Mouse (Mus musculus): ENCODE data around the gene Prss53. TPM values are rescaled to one million over a fixed set of nuclear protein-coding genes. Genes with fewer than 3 reads are reported as not detected.

The Prss53 gene
- total and polyA plus RNA-seq, 3 experiments: 0.30 TPM; not detected in 2

- Histone ChIP-seq H3K4me1 (ENCODE audit: control insufficient read depth in 1 of 2, insufficient read depth in 2 of 2) (0 out of 4 replicates have a peak, but pooled peaks cover 0 to 2% of the 10 kb centered on the region in 2 experiments), H3K79me2 (replicated peaks; ENCODE audit: control insufficient read depth, extremely low read depth, insufficient read depth, poor library complexity, severe bottlenecking) (no peaks in the 10 kb centered on the region), H3K36me3 (replicated peaks in 1 of 2; ENCODE audit: control insufficient read depth in 1 of 2, insufficient read depth in 1 of 2, low read length in 1 of 2) (peaks cover 5 to 48% of the 10 kb centered on the region in 2 experiments), H3K9me3 (replicated peaks; ENCODE audit: low read length) (peaks cover 3% of the 10 kb centered on the region), H3K27ac (ENCODE audit: insufficient read depth, low read depth) (no peak overlapping the region), H3K4me2 (ENCODE audit: insufficient read depth, low read depth, poor library complexity, severe bottlenecking) (no peak overlapping the region), H3K27me3 (replicated peaks) (no peaks in the 10 kb centered on the region), H3K9ac (ENCODE audit: insufficient read depth, low read depth) (no peak overlapping the region), H3K4me3 (replicated peaks in 1 of 3; ENCODE audit: low read depth in 2 of 3, low read length in 2 of 3, poor library complexity in 1 of 3) (no peak overlapping the region)
- TF ChIP-seq MAX (IDR thresholded peaks at IDR 0.05; ENCODE audit: low read length) (no peak), POLR2AphosphoS2 (IDR thresholded peaks at IDR 0.05; ENCODE audit: low read depth, low read length) (no peak), MAZ (IDR thresholded peaks at IDR 0.05; ENCODE audit: low read depth, low read length) (no peak), CTCF (conservative IDR thresholded peaks at IDR 0.05 in 1 of 2, IDR thresholded peaks at IDR 0.05 in 1 of 2; ENCODE audit: low read depth in 2 of 2, low read length in 2 of 2) (no peak), ZKSCAN1 (IDR thresholded peaks at IDR 0.05; ENCODE audit: borderline replicate concordance, low read depth, low read length) (no peak), ZC3H11A (IDR thresholded peaks at IDR 0.05; ENCODE audit: low read depth, low read length) (no peak), USF2 (conservative IDR thresholded peaks at IDR 0.05; ENCODE audit: low read depth, low read length) (no peak), IRF4 (IDR thresholded peaks at IDR 0.05; ENCODE audit: low read depth, low read length) (no peak), EP300 (IDR thresholded peaks at IDR 0.05; ENCODE audit: low read length) (no peak), ETS1 (conservative IDR thresholded peaks at IDR 0.05; ENCODE audit: low read depth, low read length) (no peak), MAFK (IDR thresholded peaks at IDR 0.05; ENCODE audit: insufficient replicate concordance, low read length) (no peak), SIN3A (IDR thresholded peaks at IDR 0.05; ENCODE audit: low read length) (no peak)
- dilution Hi-C loops (cut with MboI; ENCODE audit: extremely low pct_ligation_motif_present, extremely low pct_unique_long_range_greater_than_20kb, low sequenced_read_pairs) (no loop called here), in situ Hi-C loops (cut with MboI; ENCODE audit: low pct_ligation_motif_present, low pct_unique_long_range_greater_than_20kb, low sequenced_read_pairs) (no loop called here)
- no peak for DNase-seq (ENCODE audit: extremely low read depth)
These were observed 3.7 kb upstream of the Prss53 start for GRCm38 (mm10) chr7:127894480-127894879.

DNA sequence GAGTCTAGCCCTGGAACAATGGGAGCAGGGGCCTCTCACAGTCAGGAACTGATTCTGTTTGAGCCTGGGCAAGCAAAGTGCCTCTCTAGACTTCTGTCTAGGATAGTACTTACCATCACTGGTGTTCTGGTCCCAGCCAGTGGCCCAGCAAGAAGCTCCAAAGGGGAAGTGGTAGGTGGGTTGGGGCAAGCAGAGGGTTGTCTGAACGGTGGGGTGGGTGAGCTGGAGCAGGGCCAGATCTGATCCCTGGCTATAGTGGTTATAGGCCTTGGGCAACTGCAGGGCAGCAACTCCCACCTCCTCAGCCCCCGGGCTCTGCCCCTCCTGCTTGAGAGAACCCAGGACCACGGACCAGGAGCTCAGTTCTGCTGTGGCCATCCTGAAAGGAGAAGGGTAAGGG lies 1.9 kb downstream of the Prss53 start:
- Histone ChIP-seq H3K4me3 (replicated peaks in 1 of 3; ENCODE audit: low read depth in 2 of 3, low read length in 2 of 3, poor library complexity in 1 of 3) (no peak overlapping the region), H3K9ac (ENCODE audit: insufficient read depth, low read depth) (no peak overlapping the region), H3K4me1 (ENCODE audit: control insufficient read depth in 1 of 2, insufficient read depth in 2 of 2) (peaks cover under 1 to 36% of the 10 kb centered on the region in 2 experiments), H3K36me3 (replicated peaks in 1 of 2; ENCODE audit: control insufficient read depth in 1 of 2, insufficient read depth in 1 of 2, low read length in 1 of 2) (peaks cover 50 to 93% of the 10 kb centered on the region in 2 experiments), H3K27me3 (replicated peaks) (no peaks in the 10 kb centered on the region), H3K4me2 (ENCODE audit: insufficient read depth, low read depth, poor library complexity, severe bottlenecking) (no peak overlapping the region), H3K79me2 (replicated peaks; ENCODE audit: control insufficient read depth, extremely low read depth, insufficient read depth, poor library complexity, severe bottlenecking) (no peaks in the 10 kb centered on the region), H3K9me3 (replicated peaks; ENCODE audit: low read length) (no peaks in the 10 kb centered on the region), H3K27ac (ENCODE audit: insufficient read depth, low read depth) (no peak overlapping the region)
- in situ Hi-C loops (cut with MboI; ENCODE audit: low pct_ligation_motif_present, low pct_unique_long_range_greater_than_20kb, low sequenced_read_pairs) (no loop called here), dilution Hi-C loops (cut with MboI; ENCODE audit: extremely low pct_ligation_motif_present, extremely low pct_unique_long_range_greater_than_20kb, low sequenced_read_pairs) (no loop called here)
- TF ChIP-seq SMC3 (IDR thresholded peaks at IDR 0.05; ENCODE audit: low read depth, low read length): no peak
- DNase-seq (ENCODE audit: extremely low read depth): no peak

- no peak overlapping the region for H3K4me3 ChIP-seq (replicated peaks in 1 of 3; ENCODE audit: low read depth in 2 of 3, low read length in 2 of 3, poor library complexity in 1 of 3)
- no peaks in the 10 kb centered on the region for H3K9me3 ChIP-seq (replicated peaks; ENCODE audit: low read length)
- in situ Hi-C loops (cut with MboI; ENCODE audit: low pct_ligation_motif_present, low pct_unique_long_range_greater_than_20kb, low sequenced_read_pairs): no loop called here
- H3K79me2 ChIP-seq (replicated peaks; ENCODE audit: control insufficient read depth, extremely low read depth, insufficient read depth, poor library complexity, severe bottlenecking): no peaks in the 10 kb centered on the region; the same call in 1 of the 2 replicates
- dilution Hi-C loops (cut with MboI; ENCODE audit: extremely low pct_ligation_motif_present, extremely low pct_unique_long_range_greater_than_20kb, low sequenced_read_pairs): no loop called here
- peaks cover 3 to 47% of the 10 kb centered on the region in 2 experiments for H3K4me1 ChIP-seq (ENCODE audit: control insufficient read depth in 1 of 2, insufficient read depth in 2 of 2)
- H3K27ac ChIP-seq (ENCODE audit: insufficient read depth, low read depth): no peak overlapping the region
- TF ChIP-seq E2F4 (IDR thresholded peaks at IDR 0.05; ENCODE audit: insufficient replicate concordance, low read depth, low read length) (no peak), CHD2 (IDR thresholded peaks at IDR 0.05; ENCODE audit: low read length) (no peak), POLR2A (IDR thresholded peaks at IDR 0.05; ENCODE audit: low read depth, low read length) (no peak), PAX5 (IDR thresholded peaks at IDR 0.05; ENCODE audit: low read length) (no peak), CHD1 (IDR thresholded peaks at IDR 0.05; ENCODE audit: low read depth, low read length) (no peak), ETS1 (conservative IDR thresholded peaks at IDR 0.05; ENCODE audit: low read depth, low read length) (no peak), JUND (conservative IDR thresholded peaks at IDR 0.05; ENCODE audit: low read depth, low read length) (no peak), ZC3H11A (IDR thresholded peaks at IDR 0.05; ENCODE audit: low read depth, low read length) (no peak), ZNF384 (IDR thresholded peaks at IDR 0.05; ENCODE audit: low read depth, low read length) (no peak), MAX (IDR thresholded peaks at IDR 0.05; ENCODE audit: low read length) (no peak)
- H3K4me2 ChIP-seq (ENCODE audit: insufficient read depth, low read depth, poor library complexity, severe bottlenecking): no peak overlapping the region
- H3K36me3 ChIP-seq (replicated peaks in 1 of 2; ENCODE audit: control insufficient read depth in 1 of 2, insufficient read depth in 1 of 2, low read length in 1 of 2): peaks cover 60 to 96% of the 10 kb centered on the region in 2 experiments
- no peak overlapping the region for H3K9ac ChIP-seq (ENCODE audit: insufficient read depth, low read depth)
- no peaks in the 10 kb centered on the region for H3K27me3 ChIP-seq (replicated peaks)
- no peak for DNase-seq (ENCODE audit: extremely low read depth)
These were observed 3.0 kb downstream of the Prss53 start for GRCm38 (mm10) chr7:127887781-127888180.

Data from CH12.LX (cell line).